Mouse (Mus musculus): ENCODE data around the gene Mctp2.

DNA sequence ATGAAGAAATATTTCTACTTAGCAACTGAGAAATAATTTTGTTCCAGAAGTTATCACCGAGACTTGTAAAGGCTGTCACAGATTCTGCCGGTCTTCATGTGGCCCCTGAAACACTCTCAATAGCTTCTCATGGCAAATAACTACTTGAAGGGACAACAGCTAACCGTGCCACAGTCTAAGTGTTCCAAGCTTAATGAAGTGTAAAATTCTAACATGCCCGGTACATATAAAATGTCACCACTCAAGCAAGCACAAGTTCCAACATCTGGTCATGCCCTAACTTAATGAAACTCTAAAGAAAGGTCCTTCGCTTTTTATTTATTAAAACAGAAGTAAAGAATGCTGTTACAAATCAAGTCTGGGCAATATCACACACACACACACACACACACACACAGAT lies 82.8 kb downstream of the Mctp2 start:
- no peak for TF ChIP-seq CTCF (IDR thresholded peaks at IDR 0.05; ENCODE audit: low read depth, low read length)
- no peak for TF ChIP-seq TAL1 (conservative IDR thresholded peaks at IDR 0.05; ENCODE audit: low read depth, low read length)
- TF ChIP-seq GATA2 (IDR thresholded peaks at IDR 0.05; ENCODE audit: borderline replicate concordance, low read depth, low read length): no peak
- no peak for TF ChIP-seq GATA1 (IDR thresholded peaks at IDR 0.05; ENCODE audit: borderline replicate concordance, low read length)
- no peak for TF ChIP-seq POLR2AphosphoS5 (IDR thresholded peaks at IDR 0.05; ENCODE audit: insufficient replicate concordance, low read depth, low read length)

Data from G1E (cell line).